Mouse (Mus musculus): ENCODE measurements around the gene Prrt1. TPM values are rescaled to one million over a fixed set of nuclear protein-coding genes. Genes with fewer than 3 reads are reported as not detected.

Gene Prrt1
- polyA plus RNA-seq, 1 experiment from 2014 or later, result 0.17 TPM

DNA sequence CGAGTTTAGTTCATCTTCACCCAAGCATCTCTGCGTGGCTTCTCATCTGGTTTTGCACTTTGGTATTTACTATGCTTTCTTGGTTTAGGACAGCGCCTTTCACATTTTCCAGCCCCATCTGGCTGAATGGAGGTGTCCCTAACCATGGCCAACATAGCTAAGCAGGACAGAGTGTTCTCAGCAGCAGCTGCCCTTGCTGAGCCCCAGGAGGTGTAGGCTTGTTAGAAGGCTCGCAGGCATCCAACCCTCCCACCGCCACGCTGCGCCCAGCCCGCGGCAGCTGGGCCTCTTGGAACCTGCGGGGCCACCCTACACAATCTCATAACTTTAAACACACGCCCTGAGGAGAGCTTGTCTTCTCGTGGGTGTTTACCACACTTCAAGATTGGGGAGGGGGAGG lies 47.3 kb downstream of the Prrt1 start:
- H3K4me1 ChIP-seq (ENCODE audit: control insufficient read depth, insufficient read depth, low read length), result peaks cover 5% of the 10 kb centered on the region
- no peak for ATAC-seq (ENCODE audit: insufficient number of reproducible peaks, low FRiP score, low TSS enrichment, low read depth)
- no peaks in the 10 kb centered on the region for H3K9me3 ChIP-seq (ENCODE audit: control insufficient read depth, low read length)
- no peak overlapping the region for H3K4me2 ChIP-seq (ENCODE audit: low read depth, severe bottlenecking)
- WGBS, result 77% methylated on average over 12 of the region's 12 CpGs
- no peaks in the 10 kb centered on the region for H3K36me3 ChIP-seq (ENCODE audit: control insufficient read depth, insufficient read depth, low read length)
- no peak overlapping the region for H3K9ac ChIP-seq (ENCODE audit: low read length)
- H3K4me3 ChIP-seq (ENCODE audit: low read depth, low read length), result no peak overlapping the region
- H3K27ac ChIP-seq (replicated peaks; ENCODE audit: low read depth, low read length), result no peak overlapping the region
- DNase-seq (ENCODE audit: low spot score), result no peak
- peaks cover 32% of the 10 kb centered on the region for H3K27me3 ChIP-seq (ENCODE audit: control insufficient read depth, insufficient read depth, low read length)

DNA sequence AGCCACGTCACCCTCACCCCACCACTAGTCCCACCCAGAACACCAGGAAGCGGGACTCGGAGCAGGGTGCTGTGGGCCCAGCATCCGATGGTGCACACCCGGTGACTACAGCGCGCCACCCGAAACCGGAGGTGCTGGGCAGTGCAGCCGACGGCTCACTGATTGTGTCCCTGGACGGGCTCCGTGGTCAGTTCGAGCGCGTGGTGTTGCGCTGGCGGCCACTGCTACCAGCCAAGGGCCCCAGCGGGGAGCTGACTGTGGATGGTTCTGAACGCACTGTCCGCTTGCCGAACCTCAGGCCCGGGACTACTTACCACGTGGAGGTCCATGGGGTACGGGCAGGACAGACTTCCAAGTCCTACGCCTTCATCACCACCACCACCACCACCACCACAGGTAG lies 50.9 kb downstream of the Prrt1 start:
- 70% methylated on average over 26 of the region's 26 CpGs for WGBS
- H3K4me1 ChIP-seq (ENCODE audit: control insufficient read depth, insufficient read depth, low read length), result no peaks in the 10 kb centered on the region
- ATAC-seq (ENCODE audit: insufficient number of reproducible peaks, low FRiP score, low TSS enrichment, low read depth), result no peak
- no peak overlapping the region for H3K4me3 ChIP-seq (ENCODE audit: low read depth, low read length)
- no peak for DNase-seq (ENCODE audit: low spot score)
- H3K4me2 ChIP-seq (ENCODE audit: low read depth, severe bottlenecking), result no peak overlapping the region
- no peaks in the 10 kb centered on the region for H3K36me3 ChIP-seq (ENCODE audit: control insufficient read depth, insufficient read depth, low read length)
- no peaks in the 10 kb centered on the region for H3K9me3 ChIP-seq (ENCODE audit: control insufficient read depth, low read length)
- H3K27ac ChIP-seq (replicated peaks; ENCODE audit: low read depth, low read length), result no peak overlapping the region
- H3K9ac ChIP-seq (ENCODE audit: low read length), result no peak overlapping the region
- peaks cover 5% of the 10 kb centered on the region for H3K27me3 ChIP-seq (ENCODE audit: control insufficient read depth, insufficient read depth, low read length)

DNA sequence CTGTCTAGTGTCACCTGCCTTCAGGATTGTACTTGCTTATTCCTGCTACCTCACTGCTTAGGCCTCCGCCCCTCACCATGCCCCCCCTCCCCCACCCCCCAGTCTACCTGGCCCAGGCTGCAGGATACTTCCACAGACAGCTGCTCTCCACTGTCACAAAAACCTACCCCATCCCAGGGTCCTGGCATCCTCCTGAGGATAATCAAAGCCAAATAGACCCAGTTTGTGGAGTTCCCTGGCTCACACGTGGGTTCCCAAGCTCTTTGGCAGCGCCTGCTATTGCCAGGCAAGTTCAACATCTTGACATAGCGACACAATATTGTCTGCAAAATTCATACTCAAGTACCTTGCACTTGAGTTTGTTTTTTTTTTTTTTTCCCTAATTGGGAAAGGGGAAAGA lies 51.3 kb downstream of the Prrt1 start:
- DNase-seq (ENCODE audit: low spot score) (no peak), ATAC-seq (ENCODE audit: insufficient number of reproducible peaks, low FRiP score, low TSS enrichment, low read depth) (no peak)
- Histone ChIP-seq H3K9ac (ENCODE audit: low read length) (no peak overlapping the region), H3K4me1 (ENCODE audit: control insufficient read depth, insufficient read depth, low read length) (no peaks in the 10 kb centered on the region), H3K36me3 (ENCODE audit: control insufficient read depth, insufficient read depth, low read length) (no peaks in the 10 kb centered on the region), H3K27me3 (ENCODE audit: control insufficient read depth, insufficient read depth, low read length) (peaks cover 5% of the 10 kb centered on the region), H3K4me3 (ENCODE audit: low read depth, low read length) (no peak overlapping the region), H3K27ac (replicated peaks; ENCODE audit: low read depth, low read length) (no peak overlapping the region), H3K4me2 (ENCODE audit: low read depth, severe bottlenecking) (no peak overlapping the region), H3K9me3 (ENCODE audit: control insufficient read depth, low read length) (no peaks in the 10 kb centered on the region)
- 88% methylated on average over 4 of the region's 4 CpGs for WGBS

DNA sequence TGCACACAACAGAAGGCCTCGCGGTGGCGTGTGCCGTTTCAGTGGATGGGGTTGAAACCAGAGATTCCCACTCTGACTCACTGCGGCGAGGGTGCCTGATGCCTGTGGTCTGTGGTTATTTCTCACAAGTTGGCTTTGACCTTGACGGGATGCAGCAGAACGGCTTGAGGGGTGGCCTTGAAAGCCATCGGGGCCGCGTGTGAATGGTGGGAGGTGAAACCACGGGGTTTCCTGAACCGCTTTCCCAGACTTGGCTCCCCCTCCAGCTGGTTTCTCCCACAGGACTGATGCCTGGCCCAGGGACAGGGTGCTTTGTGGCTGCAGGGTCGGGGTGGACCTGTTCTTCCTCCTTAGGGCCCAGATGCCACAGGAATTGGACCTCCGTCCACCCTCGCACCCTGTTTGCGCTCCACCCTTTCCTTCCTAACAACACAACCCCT lies 51.8 kb downstream of the Prrt1 start:
- Histone ChIP-seq H3K9me3 (ENCODE audit: control insufficient read depth, low read length) (no peaks in the 10 kb centered on the region), H3K9ac (ENCODE audit: low read length) (no peak overlapping the region), H3K4me2 (ENCODE audit: low read depth, severe bottlenecking) (no peak overlapping the region), H3K27ac (replicated peaks; ENCODE audit: low read depth, low read length) (no peak overlapping the region), H3K4me1 (ENCODE audit: control insufficient read depth, insufficient read depth, low read length) (no peaks in the 10 kb centered on the region), H3K4me3 (ENCODE audit: low read depth, low read length) (no peak overlapping the region), H3K36me3 (ENCODE audit: control insufficient read depth, insufficient read depth, low read length) (no peaks in the 10 kb centered on the region), H3K27me3 (ENCODE audit: control insufficient read depth, insufficient read depth, low read length) (peaks cover 5% of the 10 kb centered on the region)
- WGBS, result 75% methylated on average over 17 of the region's 17 CpGs
- DNase-seq (ENCODE audit: low spot score) (no peak), ATAC-seq (ENCODE audit: insufficient number of reproducible peaks, low FRiP score, low TSS enrichment, low read depth) (no peak)

DNA sequence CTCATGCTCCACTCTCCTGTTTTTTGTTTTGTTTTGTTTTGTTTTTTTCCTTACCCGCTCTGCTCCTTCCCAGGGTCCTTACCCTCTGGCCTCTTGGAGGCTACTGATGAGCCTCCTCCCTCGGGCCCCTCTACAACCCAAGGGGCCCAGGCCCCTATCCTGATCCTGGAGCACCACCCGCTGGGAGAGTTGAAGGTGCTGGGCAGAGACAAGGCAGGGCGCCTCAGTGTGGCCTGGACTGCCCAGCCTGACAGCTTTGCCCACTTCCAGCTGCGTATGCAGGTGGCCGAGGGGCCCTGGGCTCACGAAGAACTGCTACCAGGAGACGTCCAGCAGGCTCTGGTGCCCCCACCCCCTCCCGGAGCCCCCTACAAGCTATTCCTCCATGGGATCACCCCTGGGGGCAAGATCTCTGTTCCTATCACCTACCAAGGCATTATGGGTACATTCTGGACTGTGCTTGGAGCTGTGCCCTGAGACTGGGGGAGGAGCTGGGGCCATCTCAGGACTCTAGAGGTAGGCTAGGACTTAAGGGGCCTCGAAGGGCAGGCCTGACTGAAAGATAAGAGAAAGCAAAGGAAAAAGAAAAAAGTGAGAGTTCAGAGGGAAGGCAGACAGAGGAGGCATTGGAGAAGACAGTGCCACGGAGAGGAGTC lies 52.7 kb downstream of the Prrt1 start:
- H3K27me3 ChIP-seq (ENCODE audit: control insufficient read depth, insufficient read depth, low read length), result peaks cover 3% of the 10 kb centered on the region; the same call in 1 of the 2 replicates
- no peak overlapping the region for H3K4me2 ChIP-seq (ENCODE audit: low read depth, severe bottlenecking)
- no peak for ATAC-seq (ENCODE audit: insufficient number of reproducible peaks, low FRiP score, low TSS enrichment, low read depth)
- no peaks in the 10 kb centered on the region for H3K36me3 ChIP-seq (ENCODE audit: control insufficient read depth, insufficient read depth, low read length)
- no peak overlapping the region for H3K27ac ChIP-seq (replicated peaks; ENCODE audit: low read depth, low read length)
- no peak for DNase-seq (ENCODE audit: low spot score)
- no peak overlapping the region for H3K9ac ChIP-seq (ENCODE audit: low read length)
- H3K9me3 ChIP-seq (ENCODE audit: control insufficient read depth, low read length), result no peaks in the 10 kb centered on the region
- no peaks in the 10 kb centered on the region for H3K4me1 ChIP-seq (ENCODE audit: control insufficient read depth, insufficient read depth, low read length)
- H3K4me3 ChIP-seq (ENCODE audit: low read depth, low read length), result no peak overlapping the region
- WGBS, result 70% methylated on average over 11 of the region's 11 CpGs

Other genes starting within 250 kb of the Prrt1 start
- gene BC051142, start 230.7 kb upstream of the Prrt1 start, polyA plus RNA-seq (2014; fragmentation: Nextera tagmentation; extraction: Ambion mirVana), result 0.70 and 0.73 TPM in 2 replicates
- gene Btnl4, start 152.2 kb upstream of the Prrt1 start, polyA plus RNA-seq (2014; fragmentation: Nextera tagmentation; extraction: Ambion mirVana), result not detected in 2 replicates
- not detected in 2 replicates for gene Btnl6, start 112.2 kb upstream of the Prrt1 start, polyA plus RNA-seq (2014; fragmentation: Nextera tagmentation; extraction: Ambion mirVana)
- gene Notch4, start 65.3 kb upstream of the Prrt1 start, polyA plus RNA-seq (2014; fragmentation: Nextera tagmentation; extraction: Ambion mirVana), result 5.2 and 7.7 TPM in 2 replicates
- gene Gpsm3, start 39.7 kb upstream of the Prrt1 start, polyA plus RNA-seq (2014; fragmentation: Nextera tagmentation; extraction: Ambion mirVana), result 4.0 and 4.7 TPM in 2 replicates
- 21.5 and 22.0 TPM in 2 replicates for gene Pbx2, start 38.3 kb upstream of the Prrt1 start, polyA plus RNA-seq (2014; fragmentation: Nextera tagmentation; extraction: Ambion mirVana)
- 1.3 and 2.7 TPM in 2 replicates for gene Ager, start 31.7 kb upstream of the Prrt1 start, polyA plus RNA-seq (2014; fragmentation: Nextera tagmentation; extraction: Ambion mirVana)
- gene Rnf5, start 25.8 kb upstream of the Prrt1 start, polyA plus RNA-seq (2014; fragmentation: Nextera tagmentation; extraction: Ambion mirVana), result 111 TPM in 2 replicates
- 58.2 and 74.8 TPM in 2 replicates for gene Agpat1, start 25.3 kb upstream of the Prrt1 start, polyA plus RNA-seq (2014; fragmentation: Nextera tagmentation; extraction: Ambion mirVana)
- gene Egfl8, start 13.6 kb upstream of the Prrt1 start, polyA plus RNA-seq (2014; fragmentation: Nextera tagmentation; extraction: Ambion mirVana), result 2.8 and 3.5 TPM in 2 replicates
- 24.8 and 26.1 TPM in 2 replicates for gene Ppt2, start 1.0 kb upstream of the Prrt1 start, polyA plus RNA-seq (2014; fragmentation: Nextera tagmentation; extraction: Ambion mirVana)
- gene Fkbpl, start 15.2 kb downstream of the Prrt1 start, polyA plus RNA-seq (2014; fragmentation: Nextera tagmentation; extraction: Ambion mirVana), result 13.1 and 19.3 TPM in 2 replicates
- 63.4 and 71.4 TPM in 2 replicates for gene Atf6b, start 17.6 kb downstream of the Prrt1 start, polyA plus RNA-seq (2014; fragmentation: Nextera tagmentation; extraction: Ambion mirVana)
- gene Tnxb, start 41.0 kb downstream of the Prrt1 start, polyA plus RNA-seq (2014; fragmentation: Nextera tagmentation; extraction: Ambion mirVana), result not detected in 2 replicates
- gene C4b, start 114.3 kb downstream of the Prrt1 start, polyA plus RNA-seq (2014; fragmentation: Nextera tagmentation; extraction: Ambion mirVana), result not detected in 2 replicates
- gene Cyp21a1, start 175.0 kb downstream of the Prrt1 start, polyA plus RNA-seq (2014; fragmentation: Nextera tagmentation; extraction: Ambion mirVana), result not detected in 2 replicates
- gene Stk19, start 207.4 kb downstream of the Prrt1 start, polyA plus RNA-seq (2014; fragmentation: Nextera tagmentation; extraction: Ambion mirVana), result 20.5 and 21.2 TPM in 2 replicates
- gene Dxo, start 207.5 kb downstream of the Prrt1 start, polyA plus RNA-seq (2014; fragmentation: Nextera tagmentation; extraction: Ambion mirVana), result 72.4 and 74.6 TPM in 2 replicates
- 43.2 and 49.0 TPM in 2 replicates for gene Skiv2l, start 220.7 kb downstream of the Prrt1 start, polyA plus RNA-seq (2014; fragmentation: Nextera tagmentation; extraction: Ambion mirVana)
- 152 TPM in 2 replicates for gene Nelfe, start 220.9 kb downstream of the Prrt1 start, polyA plus RNA-seq (2014; fragmentation: Nextera tagmentation; extraction: Ambion mirVana)
- 1.6 and 2.6 TPM in 2 replicates for gene Cfb, start 233.0 kb downstream of the Prrt1 start, polyA plus RNA-seq (2014; fragmentation: Nextera tagmentation; extraction: Ambion mirVana)
- gene Zbtb12, start 249.9 kb downstream of the Prrt1 start, polyA plus RNA-seq (2014; fragmentation: Nextera tagmentation; extraction: Ambion mirVana), result 1.9 and 2.3 TPM in 2 replicates